Mouse (Mus musculus) leukemia stem cell, adult 10-12 weeks (primary cell): ENCODE data around the gene Lbx2. TPM values are rescaled to one million over a fixed set of nuclear protein-coding genes. Genes with fewer than 3 reads are reported as not detected.

ENCODE experiments used
- polyA plus RNA-seq: library from polyadenylated mRNA; stranded (reverse); fragments of >175 nt; gene quantifications from 2 replicates; pipeline ENCODE4 v1.2.3, GENCODE M21; 2012; ENCODE audit warnings: low replicate concordance

Lbx2 gene
- polyA plus RNA-seq: 0.77 TPM in 1 of 2 replicates, not detected in the other

GRCm38 (mm10) chr6:83086121-83087035 is at the start of gene Lbx2:
TSS of gene Lbx2 (plus strand) at chr6:83086367.

GRCm38 (mm10) chr6:83054074-83054851 is 31.9 kb upstream of the Lbx2 start, which contains the start of gene Aup1:
TSS of gene Aup1 (plus strand) at chr6:83054521.

GRCm38 (mm10) chr6:83054871-83055431 is 31.2 kb upstream of the Lbx2 start, which contains the start of gene Htra2:
TSS of gene Htra2 (minus strand) at chr6:83055273.

GRCm38 (mm10) chr6:83057790-83058189 is 28.4 kb upstream of the Lbx2 start, which contains the start of gene Dqx1:
TSS of gene Dqx1 (plus strand) at chr6:83057844.

GRCm38 (mm10) chr6:83070247-83070310 is 16.1 kb upstream of the Lbx2 start, which contains the start of gene Tlx2:
TSS of gene Tlx2 (minus strand) at chr6:83070293.

GRCm38 (mm10) chr6:83077630-83078323 is 8.4 kb upstream of the Lbx2 start, which contains the start of gene Pcgf1:
TSS of gene Pcgf1 (plus strand) at chr6:83077869.

GRCm38 (mm10) chr6:83101316-83101687 is 15.1 kb downstream of the Lbx2 start, which contains the start of the genes Ccdc142 and Gm42688:
TSS of gene Ccdc142 (plus strand) at chr6:83101601.
TSS of gene Gm42688 (plus strand) at chr6:83101617.

GRCm38 (mm10) chr6:83108762-83109668 is 22.8 kb downstream of the Lbx2 start, which contains the start of gene Mrpl53:
TSS of gene Mrpl53 (plus strand) at chr6:83109040.

GRCm38 (mm10) chr6:83115011-83115671 is 29.0 kb downstream of the Lbx2 start, which contains the start of gene Mogs:
TSS of gene Mogs (plus strand) at chr6:83115496.

GRCm38 (mm10) chr6:83120930-83121862 is 35.0 kb downstream of the Lbx2 start, which contains the start of gene Wbp1:
TSS of gene Wbp1 (minus strand) at chr6:83121559.

GRCm38 (mm10) chr6:83125331-83125730 is 39.2 kb downstream of the Lbx2 start, which contains the start of gene Ino80b:
TSS of gene Ino80b (minus strand) at chr6:83125431.

GRCm38 (mm10) chr6:83134951-83135513 is 48.9 kb downstream of the Lbx2 start, which contains the start of gene Rtkn:
TSS of gene Rtkn (plus strand) at chr6:83135463.

Other genes with a start within 250 kb of the Lbx2 start
- gene Sema4f, start 146.6 kb upstream of the Lbx2 start, polyA plus RNA-seq: 0.32 and 0.74 TPM in 2 replicates
- gene M1ap, start 139.5 kb upstream of the Lbx2 start, polyA plus RNA-seq: 3.3 and 20.7 TPM in 2 replicates
- 104 and 126 TPM in 2 replicates for gene Dok1, start 52.9 kb upstream of the Lbx2 start, polyA plus RNA-seq
- gene Loxl3, start 52.2 kb upstream of the Lbx2 start, polyA plus RNA-seq: 0.38 and 0.65 TPM in 2 replicates
- gene Aup1, start 31.8 kb upstream of the Lbx2 start, polyA plus RNA-seq: 2,900 and 3,028 TPM in 2 replicates
- 109 and 120 TPM in 2 replicates for gene Htra2, start 31.1 kb upstream of the Lbx2 start, polyA plus RNA-seq
- gene Dqx1, start 28.5 kb upstream of the Lbx2 start, polyA plus RNA-seq: 0.99 and 1.8 TPM in 2 replicates
- gene Tlx2, start 16.1 kb upstream of the Lbx2 start, polyA plus RNA-seq: 0.15 TPM in 1 of 2 replicates, not detected in the other
- 15.7 and 19.3 TPM in 2 replicates for gene Pcgf1, start 8.5 kb upstream of the Lbx2 start, polyA plus RNA-seq
- gene Ccdc142, start 15.2 kb downstream of the Lbx2 start, polyA plus RNA-seq: 5.3 and 13.7 TPM in 2 replicates
- 5.9 and 8.9 TPM in 2 replicates for gene Gm42688, start 15.2 kb downstream of the Lbx2 start, polyA plus RNA-seq
- gene Mrpl53, start 22.7 kb downstream of the Lbx2 start, polyA plus RNA-seq: 27.5 and 42.2 TPM in 2 replicates
- 479 and 532 TPM in 2 replicates for gene Mogs, start 29.1 kb downstream of the Lbx2 start, polyA plus RNA-seq
- 40.1 and 107 TPM in 2 replicates for gene Wbp1, start 35.2 kb downstream of the Lbx2 start, polyA plus RNA-seq
- gene Ino80b, start 39.1 kb downstream of the Lbx2 start, polyA plus RNA-seq: 180 and 401 TPM in 2 replicates
- 1.6 and 2.5 TPM in 2 replicates for gene Rtkn, start 49.1 kb downstream of the Lbx2 start, polyA plus RNA-seq
- 0.56 TPM in 1 of 2 replicates, not detected in the other for gene Wdr54, start 70.0 kb downstream of the Lbx2 start, polyA plus RNA-seq
- 0.08 TPM in 1 of 2 replicates, not detected in the other for gene 1700003E16Rik, start 70.0 kb downstream of the Lbx2 start, polyA plus RNA-seq
- 545 and 1,010 TPM in 2 replicates for gene Dctn1, start 79.6 kb downstream of the Lbx2 start, polyA plus RNA-seq
- 0.69 and 0.90 TPM in 2 replicates for gene Slc4a5, start 133.5 kb downstream of the Lbx2 start, polyA plus RNA-seq
- 19.7 and 68.0 TPM in 2 replicates for gene Mthfd2, start 239.5 kb downstream of the Lbx2 start, polyA plus RNA-seq
- gene Mob1a, start 239.6 kb downstream of the Lbx2 start, polyA plus RNA-seq: 120 and 147 TPM in 2 replicates